Mouse (Mus musculus) yolk sac, embryonic 10.5 days (tissue): ENCODE results near the gene Eif2ak4.

Experiments used
- DNase-seq: peaks from one replicate; pipeline ENCODE4 v3.0.0-alpha.2; 2017; ENCODE audit warnings: low spot score

The Eif2ak4 gene

DNA sequence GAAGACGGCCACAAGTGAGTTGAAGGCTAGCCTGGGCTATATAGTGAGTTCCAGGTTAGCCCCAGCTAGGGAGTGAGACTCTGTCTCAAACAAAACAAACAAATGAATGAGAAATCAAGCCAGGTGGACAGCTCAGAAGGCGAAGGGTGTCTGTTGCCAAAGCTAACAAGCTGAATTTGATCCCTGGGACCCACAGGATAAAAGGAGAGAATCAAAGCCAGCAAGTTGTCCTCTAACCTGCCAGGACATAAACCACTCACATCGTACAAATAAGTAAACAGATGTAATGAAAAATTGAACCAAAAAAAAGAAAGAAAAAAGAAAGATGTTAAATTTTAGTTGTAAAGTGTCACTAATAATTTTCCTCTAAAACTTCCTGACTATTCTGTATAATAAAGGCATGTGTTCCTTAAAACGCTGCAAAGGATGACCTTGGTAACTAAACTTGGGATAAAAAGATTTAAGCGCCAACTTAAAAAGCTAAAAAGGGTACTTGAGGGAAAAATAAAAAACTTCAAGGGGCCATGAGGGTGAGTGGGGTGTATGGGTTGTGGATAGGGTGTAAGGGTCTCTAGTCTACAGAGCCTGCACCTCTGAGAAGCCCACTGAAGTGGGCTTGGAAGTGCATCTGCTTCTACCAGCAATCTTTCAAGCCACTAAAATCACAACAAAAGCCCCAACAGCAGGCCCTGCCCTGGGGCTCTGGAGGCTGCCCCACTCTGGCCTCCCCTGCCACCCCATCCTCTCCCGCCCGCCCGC, 121.4 kb downstream of the Eif2ak4 start:
- DNase-seq: no peak

- DNase-seq: no peak
These were observed 122.3 kb downstream of the Eif2ak4 start for GRCm38 (mm10) chr2:118510447-118511310.

DNA sequence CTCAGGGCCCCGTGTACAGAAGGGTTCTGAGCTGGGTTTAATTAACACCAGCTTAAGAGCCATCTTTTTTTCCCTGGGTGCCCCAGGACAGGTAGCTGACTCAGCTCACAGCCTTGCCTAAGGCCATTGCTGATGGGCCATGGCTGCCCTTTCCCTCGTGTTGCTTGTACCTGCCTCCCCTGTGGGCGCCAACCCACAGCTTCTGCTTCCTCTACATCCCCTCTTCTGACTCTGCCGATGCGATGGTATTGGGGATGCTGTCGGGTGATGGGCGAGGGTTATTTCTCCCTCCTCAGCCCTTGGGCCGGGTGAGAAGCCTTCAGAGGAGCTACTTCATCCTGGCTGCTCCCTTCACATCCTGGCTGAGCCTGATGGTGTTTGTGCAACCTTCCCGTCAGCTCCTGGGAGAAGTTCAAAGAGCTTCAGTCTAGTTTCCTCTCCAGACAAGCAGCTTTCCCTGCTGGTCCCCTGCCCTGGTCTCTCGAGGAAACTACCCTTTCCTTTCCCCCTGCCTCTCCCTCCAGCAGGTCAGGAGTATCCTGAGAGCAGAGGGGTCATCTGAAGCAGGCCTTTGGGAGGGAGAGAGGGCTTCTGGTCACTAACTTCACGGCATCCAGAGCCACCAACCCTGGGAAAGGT, 123.5 kb downstream of the Eif2ak4 start:
- DNase-seq: no peak

GRCm38 (mm10) chr2:118512418-118513377, 124.3 kb downstream of the Eif2ak4 start:
- DNase-seq: no peak

- DNase-seq: peak; percentile 70
These were observed 131.9 kb downstream of the Eif2ak4 start for GRCm38 (mm10) chr2:118520042-118520933.

- peak; percentile 61 for DNase-seq
These were observed 133.8 kb downstream of the Eif2ak4 start for GRCm38 (mm10) chr2:118522265-118522664.

DNA sequence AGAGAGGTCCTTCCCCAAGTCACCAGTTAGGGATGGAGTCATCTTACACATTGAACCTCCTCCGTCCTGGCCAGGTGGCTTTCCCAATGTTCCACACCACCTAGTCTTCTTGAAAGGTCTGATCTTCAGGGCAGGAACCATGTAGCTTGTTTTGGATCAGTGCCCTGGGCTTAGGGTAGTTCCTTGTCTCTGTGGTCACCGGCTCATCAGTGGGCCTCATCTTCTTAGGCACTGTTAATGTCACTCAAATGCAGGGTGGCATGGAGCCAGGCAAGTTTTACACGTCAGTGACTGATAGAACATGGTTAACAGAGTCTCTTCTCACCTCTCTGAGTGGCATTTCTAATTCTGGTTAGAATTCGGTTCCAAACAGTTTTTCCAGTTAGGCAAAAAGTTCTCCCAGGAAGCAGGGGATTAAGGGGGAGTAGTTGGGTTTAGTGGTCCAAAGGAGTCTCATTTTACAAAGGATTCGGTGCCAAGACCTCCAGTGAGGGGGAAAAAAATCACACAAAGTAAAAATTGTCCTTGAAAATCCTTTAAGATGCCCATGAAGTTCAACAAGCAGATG, 134.8 kb downstream of the Eif2ak4 start:
- DNase-seq: no peak

GRCm38 (mm10) chr2:118524811-118525210, 136.4 kb downstream of the Eif2ak4 start:
- no peak for DNase-seq
